Mouse (Mus musculus): Measurements from ENCODE around the gene Tgfb3. TPM values are rescaled to one million over a fixed set of nuclear protein-coding genes. Genes with fewer than 3 reads are reported as not detected.

The Tgfb3 gene
- total and polyA plus RNA-seq, 2 experiments from 2014 or later, result 6.8 to 7.3 TPM

DNA sequence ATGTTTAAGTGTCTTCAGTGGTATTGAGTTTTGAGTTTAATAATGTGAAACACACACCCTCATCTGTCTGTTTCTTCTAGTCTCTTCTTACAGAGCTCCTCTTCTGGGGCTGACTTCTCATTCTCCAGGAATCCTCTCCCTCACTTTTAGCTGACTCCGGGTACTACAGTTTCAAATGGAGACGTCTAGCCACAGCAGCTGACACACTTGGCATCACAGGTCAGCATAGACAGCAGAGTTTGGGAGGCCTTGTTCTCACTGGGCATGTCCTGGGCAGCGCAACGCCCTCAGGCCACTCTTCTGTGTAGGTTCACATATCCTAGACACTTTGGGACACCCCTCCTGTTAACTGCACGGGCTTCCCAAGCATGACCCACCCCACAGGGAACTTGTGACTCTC lies 39.8 kb downstream of the Tgfb3 start:
- Histone ChIP-seq H3K27ac (ENCODE audit: low read depth, low read length) (no peak overlapping the region), H3K4me3 (ENCODE audit: low read depth, low read length) (no peak overlapping the region), H3K4me1 (ENCODE audit: insufficient read depth) (no peaks in the 10 kb centered on the region), H3K4me2 (ENCODE audit: low read depth) (no peak overlapping the region), H3K9me3 (ENCODE audit: low read length) (0 out of 2 replicates have a peak, but pooled peaks cover 4% of the 10 kb centered on the region), H3K9ac (no peak overlapping the region), H3K27me3 (ENCODE audit: insufficient read depth, low read length) (no peaks in the 10 kb centered on the region), H3K36me3 (ENCODE audit: insufficient read depth) (peaks cover 3% of the 10 kb centered on the region; the same call in 1 of the 2 replicates)
- 83% methylated on average over 5 of the region's 5 CpGs for WGBS
- DNase-seq (no peak), ATAC-seq (no peak)
- no peak for TF ChIP-seq CTCF (IDR thresholded peaks at IDR 0.05; ENCODE audit: low read depth)

DNA sequence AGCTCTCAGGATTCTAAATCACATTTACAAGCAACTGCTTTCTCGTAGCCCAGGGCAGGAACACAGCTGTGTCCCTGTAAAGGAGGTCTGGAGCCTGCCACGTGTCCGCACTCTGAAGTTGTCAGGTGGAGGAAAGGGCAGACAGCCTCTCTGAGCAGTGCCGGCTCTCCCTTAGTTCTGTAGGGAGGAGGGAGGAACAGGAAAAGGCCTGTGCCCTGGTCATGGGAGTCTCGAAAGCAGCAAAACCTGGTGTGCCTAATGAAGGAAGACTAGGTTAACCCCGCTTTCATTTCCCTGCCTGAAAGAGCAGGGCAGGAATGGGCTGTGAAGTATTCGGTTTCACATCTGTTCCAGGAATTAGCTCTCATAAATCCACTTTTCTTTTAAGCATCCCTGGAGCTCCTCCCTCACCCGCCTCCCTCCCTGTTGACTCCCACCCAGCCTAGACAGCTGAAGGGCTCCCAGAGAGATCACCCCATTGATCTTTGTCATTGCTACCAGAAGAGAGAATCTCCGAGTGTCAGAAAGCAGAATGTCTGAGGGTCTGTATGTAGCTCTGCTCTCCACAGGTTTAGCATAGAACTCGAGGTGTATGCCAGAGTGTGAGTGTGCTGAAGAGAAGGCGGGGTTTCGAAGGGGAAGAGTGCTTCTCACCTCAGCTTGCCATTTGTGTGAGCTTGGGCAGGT lies 41.5 kb downstream of the Tgfb3 start:
- no peaks in the 10 kb centered on the region for H3K4me1 ChIP-seq (ENCODE audit: insufficient read depth)
- H3K27ac ChIP-seq (ENCODE audit: low read depth, low read length), result no peak overlapping the region
- H3K27me3 ChIP-seq (ENCODE audit: insufficient read depth, low read length), result no peaks in the 10 kb centered on the region
- no peak for DNase-seq
- WGBS, result 37% methylated on average over 12 of the region's 12 CpGs
- H3K9me3 ChIP-seq (ENCODE audit: low read length), result no peaks in the 10 kb centered on the region
- H3K4me2 ChIP-seq (ENCODE audit: low read depth), result no peak overlapping the region
- ATAC-seq, result no peak
- H3K9ac ChIP-seq, result no peak overlapping the region
- TF ChIP-seq CTCF (IDR thresholded peaks at IDR 0.05; ENCODE audit: low read depth), result no peak
- H3K4me3 ChIP-seq (ENCODE audit: low read depth, low read length), result no peak overlapping the region
- no peaks in the 10 kb centered on the region for H3K36me3 ChIP-seq (ENCODE audit: insufficient read depth)

DNA sequence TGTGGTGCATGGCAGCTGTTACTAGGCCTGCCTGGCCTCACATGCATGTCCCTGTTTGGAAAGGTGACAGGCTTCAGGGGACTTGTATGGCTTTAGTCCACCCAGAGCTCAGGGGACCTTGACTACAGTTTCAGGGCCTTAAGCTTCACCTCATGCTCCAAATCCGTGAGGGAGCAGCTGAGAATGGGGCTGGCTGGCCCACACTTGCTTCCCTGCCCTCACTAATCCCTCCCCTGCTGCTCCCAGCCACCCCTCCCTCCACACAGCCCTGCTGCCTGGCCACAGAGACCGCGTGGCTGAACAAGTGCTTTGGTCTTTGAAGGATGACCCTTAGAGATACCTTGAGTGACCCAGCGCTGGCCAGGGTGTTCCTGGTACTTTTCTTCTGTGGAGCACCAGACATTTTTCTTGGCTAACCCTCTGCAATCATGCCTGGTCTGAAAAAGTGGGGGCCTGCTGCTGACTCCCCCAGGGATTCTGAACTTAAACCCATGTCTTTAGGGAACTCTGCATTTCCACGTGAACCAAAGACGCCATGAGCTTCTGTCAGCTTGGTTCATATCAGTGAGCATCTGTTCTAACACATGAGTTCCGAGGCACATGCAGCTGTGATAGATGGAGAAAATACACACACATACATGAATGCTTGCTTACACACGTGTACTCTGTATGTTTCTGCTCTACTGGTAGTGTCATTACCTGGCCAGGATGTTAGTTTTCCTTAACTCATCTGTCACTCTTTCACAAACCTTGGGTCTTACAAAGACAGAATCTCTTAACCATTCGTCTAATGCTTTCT lies 42.3 kb downstream of the Tgfb3 start:
- no peak for ATAC-seq
- no peak for DNase-seq
- 39% methylated on average over 9 of the region's 9 CpGs for WGBS
- Histone ChIP-seq H3K4me1 (ENCODE audit: insufficient read depth) (no peaks in the 10 kb centered on the region), H3K27me3 (ENCODE audit: insufficient read depth, low read length) (no peaks in the 10 kb centered on the region), H3K9ac (no peak overlapping the region), H3K36me3 (ENCODE audit: insufficient read depth) (no peaks in the 10 kb centered on the region), H3K9me3 (ENCODE audit: low read length) (no peaks in the 10 kb centered on the region), H3K4me2 (ENCODE audit: low read depth) (no peak overlapping the region), H3K27ac (ENCODE audit: low read depth, low read length) (no peak overlapping the region), H3K4me3 (ENCODE audit: low read depth, low read length) (no peak overlapping the region)
- TF ChIP-seq CTCF (IDR thresholded peaks at IDR 0.05; ENCODE audit: low read depth), result no peak

DNA sequence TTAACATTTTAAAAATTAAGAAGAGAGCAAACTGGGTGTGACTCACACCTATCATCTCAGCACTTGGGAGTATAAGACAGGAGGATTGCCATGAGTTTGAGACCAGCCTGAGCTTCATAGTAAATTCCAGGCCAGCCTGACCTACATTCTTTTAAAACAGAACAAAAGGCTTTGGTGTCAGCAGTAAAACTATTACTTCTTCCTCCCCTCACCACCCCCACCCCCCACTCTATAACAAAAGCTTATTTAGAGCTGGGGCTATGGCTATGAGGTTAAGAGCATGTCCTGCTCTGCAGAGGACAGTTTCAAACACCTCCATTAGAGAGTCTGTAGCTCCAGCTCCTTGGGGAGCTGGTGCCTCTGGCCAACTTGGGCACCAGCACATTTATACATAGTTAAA lies 43.3 kb downstream of the Tgfb3 start:
- Histone ChIP-seq H3K9ac (no peak overlapping the region), H3K4me1 (ENCODE audit: insufficient read depth) (no peaks in the 10 kb centered on the region), H3K36me3 (ENCODE audit: insufficient read depth) (no peaks in the 10 kb centered on the region), H3K4me3 (ENCODE audit: low read depth, low read length) (no peak overlapping the region), H3K27me3 (ENCODE audit: insufficient read depth, low read length) (no peaks in the 10 kb centered on the region), H3K9me3 (ENCODE audit: low read length) (no peaks in the 10 kb centered on the region), H3K27ac (ENCODE audit: low read depth, low read length) (no peak overlapping the region), H3K4me2 (ENCODE audit: low read depth) (no peak overlapping the region)
- DNase-seq (no peak), ATAC-seq (no peak)
- TF ChIP-seq CTCF (IDR thresholded peaks at IDR 0.05; ENCODE audit: low read depth), result no peak

DNA sequence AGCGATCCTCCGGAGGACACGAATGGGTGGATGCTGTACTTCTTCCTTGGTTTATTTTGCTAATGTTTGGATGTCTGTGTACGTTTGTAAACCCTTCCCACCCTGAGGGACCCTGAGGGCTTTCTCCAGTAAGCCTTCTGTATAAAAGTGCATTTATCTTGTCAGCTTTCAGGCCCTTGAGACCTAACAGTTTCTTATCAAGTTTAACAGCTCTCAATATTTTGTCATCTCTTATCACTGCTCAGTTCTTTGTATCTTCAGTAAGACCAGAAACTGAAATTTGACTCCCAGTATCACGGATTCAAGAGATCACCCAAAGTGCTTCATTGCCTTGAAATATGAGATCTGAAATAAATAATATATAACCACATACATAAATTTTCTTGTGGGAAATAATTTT lies 47.9 kb downstream of the Tgfb3 start:
- no peak for TF ChIP-seq CTCF (IDR thresholded peaks at IDR 0.05; ENCODE audit: low read depth)
- H3K4me3 ChIP-seq (ENCODE audit: low read depth, low read length), result no peak overlapping the region
- H3K27ac ChIP-seq (ENCODE audit: low read depth, low read length), result no peak overlapping the region
- H3K36me3 ChIP-seq (ENCODE audit: insufficient read depth), result no peaks in the 10 kb centered on the region
- DNase-seq (no peak), ATAC-seq (no peak)
- H3K27me3 ChIP-seq (ENCODE audit: insufficient read depth, low read length), result no peaks in the 10 kb centered on the region
- H3K9me3 ChIP-seq (ENCODE audit: low read length), result no peaks in the 10 kb centered on the region
- no peaks in the 10 kb centered on the region for H3K4me1 ChIP-seq (ENCODE audit: insufficient read depth)
- WGBS, result 86% methylated on average over 5 of the region's 5 CpGs
- no peak overlapping the region for H3K9ac ChIP-seq
- no peak overlapping the region for H3K4me2 ChIP-seq (ENCODE audit: low read depth)

DNA sequence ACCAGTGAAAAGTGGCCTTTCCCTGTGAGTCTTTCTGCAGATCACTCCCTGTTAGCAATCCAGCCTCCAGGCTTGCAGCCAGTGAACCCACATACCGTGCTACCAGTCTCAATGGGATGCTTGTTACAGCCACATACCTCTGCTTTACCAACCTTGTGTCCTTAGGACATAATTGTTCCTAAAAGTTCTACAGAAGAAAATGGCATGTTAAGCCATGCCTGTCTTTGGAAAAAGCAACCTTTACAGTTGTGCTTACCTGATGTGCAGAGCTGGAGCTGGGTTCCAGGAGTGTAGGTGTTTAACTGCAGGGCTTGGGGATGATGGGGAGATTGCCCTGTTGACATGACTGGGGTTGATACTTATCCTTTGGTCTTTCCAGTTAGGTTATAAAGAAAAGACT lies 51.1 kb downstream of the Tgfb3 start:
- H3K36me3 ChIP-seq (ENCODE audit: insufficient read depth), result no peaks in the 10 kb centered on the region; the same call in 1 of the 2 replicates
- no peaks in the 10 kb centered on the region for H3K9me3 ChIP-seq (ENCODE audit: low read length)
- WGBS, result 65% methylated on average over 1 of the region's 1 CpGs
- H3K27ac ChIP-seq (ENCODE audit: low read depth, low read length), result no peak overlapping the region
- no peaks in the 10 kb centered on the region for H3K27me3 ChIP-seq (ENCODE audit: insufficient read depth, low read length)
- no peak overlapping the region for H3K4me2 ChIP-seq (ENCODE audit: low read depth)
- no peak for TF ChIP-seq CTCF (IDR thresholded peaks at IDR 0.05; ENCODE audit: low read depth)
- no peak overlapping the region for H3K9ac ChIP-seq
- no peak overlapping the region for H3K4me3 ChIP-seq (ENCODE audit: low read depth, low read length)
- H3K4me1 ChIP-seq (ENCODE audit: insufficient read depth), result no peaks in the 10 kb centered on the region
- ATAC-seq (no peak), DNase-seq (no peak)

DNA sequence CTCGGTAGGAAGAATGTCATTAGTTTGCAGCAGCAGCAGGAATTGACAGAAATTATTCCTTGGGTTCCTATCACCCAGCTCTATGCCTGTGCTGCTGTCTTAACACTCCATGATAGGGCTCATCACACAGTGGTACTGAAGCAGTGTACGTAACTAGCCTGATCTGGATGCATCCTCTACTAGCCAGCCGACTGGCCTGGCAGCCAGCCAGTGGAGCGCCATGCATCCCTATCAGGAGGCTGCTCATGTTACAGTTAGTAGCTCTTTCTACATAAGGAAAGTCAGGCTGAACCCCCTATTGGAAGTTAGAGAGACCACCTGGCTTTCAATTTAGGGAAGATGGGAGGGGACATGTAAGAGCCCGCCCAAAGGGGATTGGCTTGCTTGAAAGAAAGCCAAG lies 51.8 kb downstream of the Tgfb3 start:
- WGBS, result 55% methylated on average over 5 of the region's 5 CpGs
- Histone ChIP-seq H3K4me2 (ENCODE audit: low read depth) (no peak overlapping the region), H3K9me3 (ENCODE audit: low read length) (no peaks in the 10 kb centered on the region), H3K9ac (no peak overlapping the region), H3K4me3 (ENCODE audit: low read depth, low read length) (no peak overlapping the region), H3K36me3 (ENCODE audit: insufficient read depth) (no peaks in the 10 kb centered on the region; the same call in 1 of the 2 replicates), H3K4me1 (ENCODE audit: insufficient read depth) (no peaks in the 10 kb centered on the region), H3K27ac (ENCODE audit: low read depth, low read length) (no peak overlapping the region), H3K27me3 (ENCODE audit: insufficient read depth, low read length) (no peaks in the 10 kb centered on the region)
- peak; percentile 48 for ATAC-seq
- DNase-seq, result peak; percentile 24
- no peak for TF ChIP-seq CTCF (IDR thresholded peaks at IDR 0.05; ENCODE audit: low read depth)
